Mouse (Mus musculus) small intestine, adult 2 months (tissue): ENCODE results near the gene Nkx2-3. TPM values are rescaled to one million over a fixed set of nuclear protein-coding genes. Genes with fewer than 3 reads are reported as not detected.

ENCODE experiments used
- H3K27ac ChIP-seq: fragments of 200-500 bp; 2 replicates; pipeline ENCODE4 v1.5.1; 2012; ENCODE audit warnings: low read depth, low read length, control low read depth, inconsistent platforms; ENCODE audit not compliant: insufficient read depth
- H3K27me3 ChIP-seq: fragments of 200-500 bp; 2 replicates; pipeline ENCODE4 v1.6.1; 2012; ENCODE audit warnings: mild to moderate bottlenecking, moderate library complexity, low read length, inconsistent platforms; ENCODE audit not compliant: control insufficient read depth, insufficient read depth
- H3K36me3 ChIP-seq: fragments of 200-500 bp; 2 replicates; pipeline ENCODE4 v1.6.1; 2012; ENCODE audit warnings: mild to moderate bottlenecking, low read length, control low read depth, inconsistent platforms; ENCODE audit not compliant: control insufficient read depth, insufficient read depth
- H3K4me1 ChIP-seq: fragments of 200-500 bp; 2 replicates; pipeline ENCODE4 v1.6.1; 2012; ENCODE audit warnings: low read length, inconsistent platforms, mixed read lengths; ENCODE audit not compliant: control insufficient read depth, insufficient read depth, insufficient read length
- H3K4me3 ChIP-seq: fragments of 200-500 bp; 2 replicates; pipeline ENCODE4 v1.5.1; 2012; ENCODE audit warnings: low read depth, mild to moderate bottlenecking, control low read depth, inconsistent platforms, low read length, moderate library complexity
- CTCF ChIP-seq: fragments of 200-500 bp; IDR thresholded peaks from 2 replicates; pipeline ENCODE4 v1.5.1; 2012; ENCODE audit warnings: low read depth, mild to moderate bottlenecking, control low read depth, inconsistent platforms, low read length, moderate library complexity, mixed read lengths; ENCODE audit not compliant: insufficient replicate concordance, insufficient read length; ENCODE audit errors: extremely low read depth
- POLR2A ChIP-seq: fragments of 200-500 bp; IDR thresholded peaks from 2 replicates; pipeline ENCODE4 v1.6.1; 2012; ENCODE audit warnings: low read depth, mild to moderate bottlenecking, control low read depth, inconsistent platforms, low read length, moderate library complexity
- WGBS: fragments of 180-500 bp; shearing (Covaris S2); methylation state at CpG from one replicate; pipeline ENCODE4 v1.1.7; 2018; 5-methylcytosine and 5-hydroxymethylcytosine counted together
- polyA plus RNA-seq: library from polyadenylated mRNA; depleted of rRNA; stranded (reverse); fragments of >200 nt; gene quantifications from 2 replicates; pipeline ENCODE4 v1.2.3, GENCODE M21; 2012

Gene Nkx2-3
- polyA plus RNA-seq, 1 experiment = 24.9 TPM

GRCm38 (mm10) chr19:43615571-43616414, 3.7 kb downstream of the Nkx2-3 start:
- peaks cover 4% of the 10 kb centered on the region; the same call in 1 of the 2 replicates for H3K36me3 ChIP-seq
- H3K4me1 ChIP-seq = peaks cover 17% of the 10 kb centered on the region
- peak overlapping the region; percentile 65 for H3K27ac ChIP-seq
- TF ChIP-seq POLR2A (no peak), CTCF (no peak)
- peaks cover 92% of the 10 kb centered on the region for H3K27me3 ChIP-seq
- peak overlapping the region; percentile 59 for H3K4me3 ChIP-seq
- WGBS = 3% methylated on average over 34 of the region's 34 CpGs

- Histone ChIP-seq H3K36me3 (peaks cover 4% of the 10 kb centered on the region; the same call in 1 of the 2 replicates), H3K27me3 (peaks cover 86% of the 10 kb centered on the region), H3K4me1 (peaks cover 17% of the 10 kb centered on the region), H3K4me3 (peak overlapping the region; percentile 59), H3K27ac (peak overlapping the region; percentile 65)
- 2% methylated on average over 35 of the region's 35 CpGs for WGBS
- no peak for TF ChIP-seq CTCF
- no peak for TF ChIP-seq POLR2A
Measured at GRCm38 (mm10) chr19:43616415-43616861, 4.3 kb downstream of the Nkx2-3 start.

- WGBS = 5% methylated on average over 12 of the region's 12 CpGs
- Histone ChIP-seq H3K27ac (peak overlapping the region; percentile 62), H3K4me1 (peaks cover 17% of the 10 kb centered on the region), H3K27me3 (peaks cover 84% of the 10 kb centered on the region), H3K4me3 (peak overlapping the region; percentile 59), H3K36me3 (peaks cover 4% of the 10 kb centered on the region; the same call in 1 of the 2 replicates)
- no peak for TF ChIP-seq POLR2A
- no peak for TF ChIP-seq CTCF
Measured at GRCm38 (mm10) chr19:43616889-43617288, 4.8 kb downstream of the Nkx2-3 start.

GRCm38 (mm10) chr19:43617761-43618349, 5.7 kb downstream of the Nkx2-3 start:
- H3K27me3 ChIP-seq = peaks cover 76% of the 10 kb centered on the region
- no peak for TF ChIP-seq CTCF
- no peak for TF ChIP-seq POLR2A
- H3K4me1 ChIP-seq = peaks cover 13% of the 10 kb centered on the region
- peaks cover 4% of the 10 kb centered on the region; the same call in 1 of the 2 replicates for H3K36me3 ChIP-seq
- H3K4me3 ChIP-seq = peak overlapping the region; percentile 35
- WGBS = 57% methylated on average over 10 of the region's 10 CpGs
- H3K27ac ChIP-seq = peak overlapping the region; percentile 72

GRCm38 (mm10) chr19:43618505-43619030, 6.4 kb downstream of the Nkx2-3 start:
- Histone ChIP-seq H3K4me3 (peak overlapping the region; percentile 35), H3K36me3 (peaks cover 4% of the 10 kb centered on the region; the same call in 1 of the 2 replicates), H3K4me1 (peaks cover 13% of the 10 kb centered on the region), H3K27me3 (peaks cover 72% of the 10 kb centered on the region), H3K27ac (peak overlapping the region; percentile 72)
- 12% methylated on average over 5 of the region's 5 CpGs for WGBS
- TF ChIP-seq CTCF (no peak), POLR2A (no peak; the same call in 1 of the 2 replicates)

- Histone ChIP-seq H3K36me3 (0 out of 2 replicates have a peak, but pooled peaks cover 2% of the 10 kb centered on the region), H3K4me3 (no peak overlapping the region), H3K27me3 (peaks cover 58% of the 10 kb centered on the region), H3K27ac (no peak overlapping the region), H3K4me1 (peaks cover 6% of the 10 kb centered on the region; the same call in 1 of the 2 replicates)
- TF ChIP-seq CTCF (no peak), POLR2A (no peak)
- 20% methylated on average over 18 of the region's 18 CpGs for WGBS
Measured at GRCm38 (mm10) chr19:43619916-43620479, 7.9 kb downstream of the Nkx2-3 start.
